Mouse (Mus musculus): ENCODE results near the gene Sertad1. TPM values are rescaled to one million over a fixed set of nuclear protein-coding genes. Genes with fewer than 3 reads are reported as not detected.

Sertad1 gene
- polyA plus RNA-seq, 1 experiment from 2014 or later, result 55.6 TPM

DNA sequence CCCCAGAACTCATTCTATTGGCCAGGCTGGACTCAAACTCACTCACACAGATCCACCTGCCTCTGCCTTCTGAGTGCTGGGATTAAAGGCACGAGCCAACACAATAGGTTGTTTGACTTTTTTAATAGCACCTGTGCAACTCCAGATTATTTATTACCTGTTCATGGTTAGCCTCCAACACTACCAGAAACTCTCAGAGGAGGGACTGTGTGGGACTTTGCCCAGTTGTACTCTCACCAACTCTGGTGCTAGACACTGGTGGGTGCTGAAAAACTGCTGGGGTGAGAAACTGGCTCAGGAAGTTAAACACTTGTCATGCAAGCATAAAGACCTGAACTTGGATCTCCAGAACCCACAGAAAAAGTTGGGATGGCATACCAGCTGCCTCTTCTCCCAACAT lies 7.0 kb upstream of the Sertad1 start:
- Histone ChIP-seq H3K36me3 (ENCODE audit: control insufficient read depth, insufficient read depth, low read length) (peaks cover 8% of the 10 kb centered on the region; the same call in 1 of the 2 replicates), H3K9me3 (ENCODE audit: control insufficient read depth, low read length) (no peaks in the 10 kb centered on the region), H3K27me3 (ENCODE audit: control insufficient read depth, insufficient read depth, low read depth, low read length) (no peaks in the 10 kb centered on the region), H3K4me2 (ENCODE audit: low read depth, low read length) (no peak overlapping the region), H3K27ac (ENCODE audit: low read length) (no peak overlapping the region), H3K9ac (ENCODE audit: low read length) (no peak overlapping the region), H3K4me1 (replicated peaks; ENCODE audit: control insufficient read depth, insufficient read depth, low read length) (peaks cover 25% of the 10 kb centered on the region), H3K4me3 (ENCODE audit: low read length) (no peak overlapping the region)
- no peak for ATAC-seq (ENCODE audit: low read depth)
- 79% methylated on average over 1 of the region's 1 CpGs for WGBS

DNA sequence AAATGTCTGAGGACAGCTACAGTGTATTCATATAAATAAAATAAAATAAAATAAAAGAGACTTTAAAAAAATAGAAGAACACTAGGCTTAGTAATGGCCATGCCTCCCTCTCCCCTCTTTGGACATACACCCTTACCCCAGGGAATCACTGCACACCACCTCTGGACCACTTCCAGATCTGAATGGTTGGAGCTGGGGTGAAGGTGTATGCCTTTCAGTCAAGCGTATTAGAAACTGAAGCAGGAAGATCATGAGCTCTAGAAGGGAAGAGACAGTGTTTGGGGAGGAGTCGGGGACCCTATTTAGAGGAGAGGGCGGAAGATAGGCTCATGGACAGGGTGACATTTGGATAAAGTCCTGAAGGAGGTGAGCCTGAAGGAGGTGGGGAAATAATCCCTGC lies 6.2 kb upstream of the Sertad1 start:
- H3K27ac ChIP-seq (ENCODE audit: low read length), result peak overlapping the region; percentile 88
- no peak overlapping the region for H3K9ac ChIP-seq (ENCODE audit: low read length)
- ATAC-seq (ENCODE audit: low read depth), result no peak
- no peak overlapping the region for H3K4me3 ChIP-seq (ENCODE audit: low read length)
- H3K36me3 ChIP-seq (ENCODE audit: control insufficient read depth, insufficient read depth, low read length), result peaks cover 8% of the 10 kb centered on the region; the same call in 1 of the 2 replicates
- H3K9me3 ChIP-seq (ENCODE audit: control insufficient read depth, low read length), result no peaks in the 10 kb centered on the region
- peaks cover 19% of the 10 kb centered on the region for H3K4me1 ChIP-seq (replicated peaks; ENCODE audit: control insufficient read depth, insufficient read depth, low read length)
- no peak overlapping the region for H3K4me2 ChIP-seq (ENCODE audit: low read depth, low read length)
- H3K27me3 ChIP-seq (ENCODE audit: control insufficient read depth, insufficient read depth, low read depth, low read length), result no peaks in the 10 kb centered on the region
- WGBS, result 58% methylated on average over 3 of the region's 3 CpGs

DNA sequence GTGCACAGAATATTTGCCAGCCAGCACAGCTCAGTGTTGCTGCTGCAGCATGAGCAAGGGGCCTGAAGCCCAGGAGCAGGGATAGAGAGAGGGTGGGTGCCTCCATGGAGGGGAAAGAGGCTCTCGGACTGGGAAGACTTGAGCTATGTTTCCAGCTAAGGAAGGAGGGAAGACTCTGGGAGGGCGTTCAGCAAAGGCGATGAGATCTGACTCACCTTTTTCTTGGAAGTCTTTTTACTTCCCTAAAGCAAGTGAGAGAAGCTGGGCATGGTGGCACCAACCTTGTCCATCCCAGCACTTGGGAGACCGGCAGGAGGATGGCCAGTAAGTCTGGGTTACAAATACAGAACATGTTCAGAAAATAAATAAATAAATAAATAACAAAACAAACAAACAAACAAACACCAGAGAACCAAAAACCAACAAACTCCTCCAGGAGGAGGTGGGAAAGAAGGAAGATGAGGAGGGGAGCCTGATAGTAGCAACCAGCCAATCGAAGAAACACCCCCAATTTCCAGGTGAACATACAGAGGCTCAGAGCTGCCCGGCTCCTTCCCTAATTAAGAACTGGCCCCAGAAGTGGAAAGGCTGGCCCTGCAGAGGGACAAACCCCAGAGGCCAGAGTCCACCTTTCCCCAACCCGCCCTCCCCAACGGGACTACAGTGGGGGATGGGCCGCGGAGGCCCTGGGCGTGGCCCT lies 5.6 kb upstream of the Sertad1 start:
- peak overlapping the region; percentile 88 for H3K27ac ChIP-seq (ENCODE audit: low read length)
- peak overlapping the region; percentile 45 for H3K4me3 ChIP-seq (ENCODE audit: low read length)
- H3K4me1 ChIP-seq (replicated peaks; ENCODE audit: control insufficient read depth, insufficient read depth, low read length), result peaks cover 23% of the 10 kb centered on the region
- H3K9ac ChIP-seq (ENCODE audit: low read length), result peak overlapping the region; percentile 67
- H3K9me3 ChIP-seq (ENCODE audit: control insufficient read depth, low read length), result no peaks in the 10 kb centered on the region
- no peaks in the 10 kb centered on the region for H3K27me3 ChIP-seq (ENCODE audit: control insufficient read depth, insufficient read depth, low read depth, low read length)
- H3K36me3 ChIP-seq (ENCODE audit: control insufficient read depth, insufficient read depth, low read length), result peaks cover 8% of the 10 kb centered on the region; the same call in 1 of the 2 replicates
- 12% methylated on average over 8 of the region's 11 CpGs for WGBS
- H3K4me2 ChIP-seq (ENCODE audit: low read depth, low read length), result peak overlapping the region; percentile 65
- ATAC-seq (ENCODE audit: low read depth), result no peak

DNA sequence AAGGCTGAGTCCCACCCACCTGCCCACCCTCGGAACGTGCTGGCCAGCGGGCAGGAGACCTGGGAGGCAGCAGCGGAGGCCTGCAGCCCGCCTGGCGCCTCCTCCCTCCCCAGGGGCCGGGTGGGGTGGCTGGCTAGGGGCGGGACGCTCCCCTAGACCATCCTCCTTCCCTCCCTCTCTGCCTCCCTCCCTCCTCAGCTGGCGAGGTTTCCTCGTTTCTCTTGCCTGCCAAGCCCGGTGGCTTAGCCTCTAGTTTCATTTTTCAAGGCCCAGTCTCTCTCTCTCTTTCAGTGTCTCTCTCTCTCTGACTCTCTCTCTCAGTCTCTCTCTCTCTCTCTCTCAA lies 5.1 kb upstream of the Sertad1 start:
- Histone ChIP-seq H3K9me3 (ENCODE audit: control insufficient read depth, low read length) (no peaks in the 10 kb centered on the region), H3K4me3 (ENCODE audit: low read length) (peak overlapping the region; percentile 45), H3K4me1 (replicated peaks; ENCODE audit: control insufficient read depth, insufficient read depth, low read length) (peaks cover 23% of the 10 kb centered on the region), H3K36me3 (ENCODE audit: control insufficient read depth, insufficient read depth, low read length) (peaks cover 4% of the 10 kb centered on the region; the same call in 1 of the 2 replicates), H3K4me2 (ENCODE audit: low read depth, low read length) (peak overlapping the region; percentile 65), H3K27me3 (ENCODE audit: control insufficient read depth, insufficient read depth, low read depth, low read length) (no peaks in the 10 kb centered on the region), H3K9ac (ENCODE audit: low read length) (peak overlapping the region; percentile 67), H3K27ac (ENCODE audit: low read length) (peak overlapping the region; percentile 88)
- ATAC-seq (ENCODE audit: low read depth), result peak; percentile 97
- WGBS, result 0% methylated on average over 11 of the region's 12 CpGs

DNA sequence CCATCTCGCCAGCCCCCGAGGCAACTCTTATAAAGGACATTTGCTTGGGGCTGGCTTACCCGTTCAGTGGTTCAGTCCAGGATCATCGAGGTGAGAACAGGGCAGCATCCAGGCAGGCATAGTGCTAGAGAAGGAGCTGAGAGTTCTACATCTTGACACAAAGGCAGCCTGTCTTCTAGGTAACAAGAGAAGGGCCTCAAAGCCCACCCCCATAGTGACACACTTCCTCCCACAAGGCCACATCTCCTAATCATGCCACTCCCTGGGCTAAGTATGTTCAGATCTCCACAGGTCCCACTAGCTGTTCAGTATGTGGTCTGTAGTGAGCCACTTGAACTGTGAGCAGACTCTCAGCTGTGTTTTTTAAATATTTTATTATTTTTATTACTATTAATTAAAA lies 2.9 kb upstream of the Sertad1 start:
- 81% methylated on average over 4 of the region's 4 CpGs for WGBS
- Histone ChIP-seq H3K27ac (ENCODE audit: low read length) (no peak overlapping the region), H3K4me1 (replicated peaks; ENCODE audit: control insufficient read depth, insufficient read depth, low read length) (peaks cover 27% of the 10 kb centered on the region), H3K4me2 (ENCODE audit: low read depth, low read length) (no peak overlapping the region), H3K4me3 (ENCODE audit: low read length) (no peak overlapping the region), H3K9me3 (ENCODE audit: control insufficient read depth, low read length) (no peaks in the 10 kb centered on the region), H3K36me3 (ENCODE audit: control insufficient read depth, insufficient read depth, low read length) (no peaks in the 10 kb centered on the region), H3K9ac (ENCODE audit: low read length) (no peak overlapping the region), H3K27me3 (ENCODE audit: control insufficient read depth, insufficient read depth, low read depth, low read length) (no peaks in the 10 kb centered on the region)
- ATAC-seq (ENCODE audit: low read depth), result no peak

DNA sequence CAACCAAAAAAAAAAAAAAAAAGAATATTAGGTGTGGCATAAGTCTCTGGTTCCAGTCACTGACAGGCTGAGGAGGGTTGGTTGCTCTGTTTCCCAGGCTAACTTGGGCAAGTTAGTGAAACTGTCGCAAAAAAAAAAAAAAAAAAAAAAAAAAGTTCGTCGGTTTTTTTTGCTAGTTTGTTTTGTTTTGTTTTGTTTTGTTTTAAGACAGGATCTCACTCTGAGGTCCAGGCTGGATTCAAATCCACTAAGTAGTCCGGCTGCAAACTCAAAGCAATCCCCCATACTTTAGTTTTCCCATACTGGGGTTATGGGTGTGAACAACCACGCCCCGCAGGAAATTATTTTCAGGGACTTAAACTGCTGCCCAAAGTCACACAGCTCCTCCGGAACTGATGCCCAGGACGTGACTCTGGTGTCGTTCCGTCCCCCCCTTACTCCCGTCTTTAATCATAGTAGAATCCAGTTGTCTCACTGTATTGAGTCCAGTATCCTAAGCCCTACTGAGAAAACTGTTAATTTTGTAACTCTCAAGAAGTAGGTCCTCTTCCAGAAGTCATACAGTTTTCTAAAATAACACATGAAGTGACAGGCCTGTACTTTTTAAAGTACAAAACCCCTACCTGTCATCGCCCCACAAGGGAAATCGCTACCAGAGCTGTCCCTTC lies 474 bp upstream of the Sertad1 start:
- Histone ChIP-seq H3K36me3 (ENCODE audit: control insufficient read depth, insufficient read depth, low read length) (peaks cover 7% of the 10 kb centered on the region; the same call in 1 of the 2 replicates), H3K4me3 (ENCODE audit: low read length) (peak overlapping the region; percentile 79)
- 4% methylated on average over 13 of the region's 13 CpGs for WGBS

DNA sequence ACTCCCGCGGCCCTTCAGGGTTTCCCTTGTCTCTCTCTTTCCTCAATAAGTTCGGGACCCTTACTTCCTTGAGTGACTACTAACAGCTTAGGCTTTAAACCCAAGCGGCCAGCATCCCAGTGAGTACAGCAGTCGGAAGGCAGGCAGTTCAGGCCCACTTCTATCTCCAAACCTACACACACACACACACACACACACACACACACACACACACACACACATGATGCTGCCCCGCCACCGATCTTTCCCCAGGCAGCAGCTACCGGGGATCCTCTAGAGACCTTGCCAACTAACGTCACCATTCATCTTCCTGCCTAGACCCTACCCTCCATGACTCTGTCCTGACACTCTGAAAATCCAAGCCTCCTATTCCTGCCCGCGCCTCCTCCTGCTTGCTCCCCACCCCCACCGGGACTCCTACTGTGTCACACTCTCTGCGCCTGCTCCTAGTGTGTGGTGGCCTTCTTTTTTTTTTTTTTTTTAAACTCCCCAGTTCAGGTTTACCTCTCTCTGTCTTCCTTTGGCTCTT lies 1.1 kb downstream of the Sertad1 start:
- Histone ChIP-seq H3K4me2 (ENCODE audit: low read depth, low read length) (peak overlapping the region; percentile 64), H3K27me3 (ENCODE audit: control insufficient read depth, insufficient read depth, low read depth, low read length) (no peaks in the 10 kb centered on the region), H3K4me1 (replicated peaks; ENCODE audit: control insufficient read depth, insufficient read depth, low read length) (peaks cover 36% of the 10 kb centered on the region), H3K36me3 (ENCODE audit: control insufficient read depth, insufficient read depth, low read length) (peaks cover 7% of the 10 kb centered on the region; the same call in 1 of the 2 replicates), H3K9ac (ENCODE audit: low read length) (peak overlapping the region; percentile 92), H3K27ac (ENCODE audit: low read length) (peak overlapping the region; percentile 98), H3K4me3 (ENCODE audit: low read length) (peak overlapping the region; percentile 79), H3K9me3 (ENCODE audit: control insufficient read depth, low read length) (no peaks in the 10 kb centered on the region)
- no peak for ATAC-seq (ENCODE audit: low read depth)
- under 1% methylated on average over 13 of the region's 13 CpGs for WGBS

More for the DNA sequence above, 474 bp upstream of the Sertad1 start:
- peak overlapping the region; percentile 83 for H3K4me2 ChIP-seq (ENCODE audit: low read depth, low read length)
- ATAC-seq (ENCODE audit: low read depth), result no peak
- H3K27me3 ChIP-seq (ENCODE audit: control insufficient read depth, insufficient read depth, low read depth, low read length), result no peaks in the 10 kb centered on the region
- H3K9me3 ChIP-seq (ENCODE audit: control insufficient read depth, low read length), result no peaks in the 10 kb centered on the region
- H3K27ac ChIP-seq (ENCODE audit: low read length), result peak overlapping the region; percentile 98
- H3K4me1 ChIP-seq (replicated peaks; ENCODE audit: control insufficient read depth, insufficient read depth, low read length), result peaks cover 36% of the 10 kb centered on the region
- peak overlapping the region; percentile 68 for H3K9ac ChIP-seq (ENCODE audit: low read length)

DNA sequence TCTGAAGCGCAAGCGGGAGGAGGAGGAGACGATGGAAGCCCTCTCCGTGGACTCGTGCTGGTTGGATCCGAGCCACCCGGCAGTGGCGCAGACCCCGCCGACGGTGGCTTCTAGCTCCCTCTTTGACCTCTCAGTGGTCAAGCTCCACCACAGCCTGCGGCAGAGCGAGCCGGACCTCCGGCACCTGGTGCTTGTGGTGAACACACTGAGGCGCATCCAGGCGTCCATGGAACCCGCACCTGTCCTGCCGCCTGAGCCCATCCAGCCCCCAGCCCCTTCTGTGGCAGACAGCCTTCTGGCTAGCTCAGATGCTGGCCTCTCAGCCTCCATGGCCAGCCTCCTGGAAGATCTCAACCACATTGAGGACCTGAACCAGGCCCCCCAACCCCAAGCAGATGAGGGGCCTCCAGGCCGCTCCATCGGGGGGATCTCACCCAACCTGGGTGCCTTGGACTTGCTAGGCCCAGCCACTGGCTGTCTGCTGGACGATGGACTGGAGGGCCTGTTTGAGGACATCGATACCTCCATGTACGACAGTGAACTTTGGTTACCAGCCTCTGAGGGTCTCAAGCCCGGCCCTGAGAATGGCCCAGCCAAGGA lies 2.7 kb downstream of the Sertad1 start:
- Histone ChIP-seq H3K27ac (ENCODE audit: low read length) (peak overlapping the region; percentile 92; the same call in 1 of the 2 replicates), H3K4me2 (ENCODE audit: low read depth, low read length) (no peak overlapping the region), H3K36me3 (ENCODE audit: control insufficient read depth, insufficient read depth, low read length) (peaks cover 7% of the 10 kb centered on the region; the same call in 1 of the 2 replicates), H3K4me1 (replicated peaks; ENCODE audit: control insufficient read depth, insufficient read depth, low read length) (peaks cover 36% of the 10 kb centered on the region), H3K9ac (ENCODE audit: low read length) (peak overlapping the region; percentile 60), H3K4me3 (ENCODE audit: low read length) (no peak overlapping the region), H3K9me3 (ENCODE audit: control insufficient read depth, low read length) (no peaks in the 10 kb centered on the region), H3K27me3 (ENCODE audit: control insufficient read depth, insufficient read depth, low read depth, low read length) (no peaks in the 10 kb centered on the region)
- WGBS, result 85% methylated on average over 25 of the region's 25 CpGs
- no peak for ATAC-seq (ENCODE audit: low read depth)

DNA sequence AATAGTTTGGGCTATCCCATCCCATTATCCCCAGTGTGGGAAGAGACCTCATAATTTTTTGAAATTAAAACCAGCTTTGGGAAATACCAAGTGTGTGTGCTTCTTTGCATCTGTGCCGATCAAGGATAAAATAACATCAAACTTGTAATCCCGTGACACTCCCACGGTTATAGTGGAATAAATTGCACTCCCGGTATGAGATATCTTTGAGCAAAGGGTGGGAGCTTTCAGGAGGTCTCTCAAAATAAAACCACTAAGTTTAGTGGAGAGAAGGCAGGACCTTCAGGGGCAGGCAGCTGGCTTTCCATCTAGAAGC lies 3.5 kb downstream of the Sertad1 start:
- WGBS, result 19% methylated on average over 4 of the region's 4 CpGs
- H3K36me3 ChIP-seq (ENCODE audit: control insufficient read depth, insufficient read depth, low read length), result peaks cover 7% of the 10 kb centered on the region; the same call in 1 of the 2 replicates
- peak overlapping the region; percentile 59 for H3K4me2 ChIP-seq (ENCODE audit: low read depth, low read length)
- peak overlapping the region; percentile 60 for H3K9ac ChIP-seq (ENCODE audit: low read length)
- peak overlapping the region; percentile 92 for H3K27ac ChIP-seq (ENCODE audit: low read length)
- no peak for ATAC-seq (ENCODE audit: low read depth)
- H3K9me3 ChIP-seq (ENCODE audit: control insufficient read depth, low read length), result no peaks in the 10 kb centered on the region
- peak overlapping the region; percentile 43 for H3K4me3 ChIP-seq (ENCODE audit: low read length)
- no peaks in the 10 kb centered on the region for H3K27me3 ChIP-seq (ENCODE audit: control insufficient read depth, insufficient read depth, low read depth, low read length)
- H3K4me1 ChIP-seq (replicated peaks; ENCODE audit: control insufficient read depth, insufficient read depth, low read length), result peaks cover 36% of the 10 kb centered on the region

Data from lung, embryonic 16.5 days (tissue).